Mouse (Mus musculus) kidney, postnatal 4 days (tissue): ENCODE results near the gene Uchl1.
A peak's percentile ranks its signal among the peaks of the same experiment; 100 is the strongest.

Experiments used
- DNase-seq, 2 experiments: peaks; one replicate each; pipeline ENCODE4 v3.0.0; 2021; ENCODE audit warnings: mixed read lengths in 2 of 2

Gene Uchl1

DNA sequence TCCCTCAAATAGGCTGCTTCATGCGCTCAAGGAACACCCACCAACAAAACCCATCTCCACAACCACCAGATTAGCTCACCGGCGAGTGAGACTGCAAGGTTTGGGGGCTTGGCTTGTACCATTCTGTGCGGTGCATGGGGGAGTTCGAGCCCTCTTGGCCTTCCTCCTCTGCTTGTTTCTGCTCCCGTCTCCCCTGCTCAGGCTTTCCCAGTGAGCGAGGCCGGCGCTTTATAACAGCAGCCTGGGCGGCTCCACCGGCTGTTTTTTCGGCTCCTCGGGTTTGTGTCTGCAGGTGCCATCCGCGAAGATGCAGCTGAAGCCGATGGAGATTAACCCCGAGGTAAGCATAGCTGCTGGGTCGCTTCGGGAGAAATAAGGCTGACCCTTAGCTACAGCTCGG is at the start of gene Uchl1:
Gene Uchl1, plus strand, starts transcription at position 109 of the 400 bp plus-strand sequence.
- peak; percentile 80 to 87 for DNase-seq

DNA sequence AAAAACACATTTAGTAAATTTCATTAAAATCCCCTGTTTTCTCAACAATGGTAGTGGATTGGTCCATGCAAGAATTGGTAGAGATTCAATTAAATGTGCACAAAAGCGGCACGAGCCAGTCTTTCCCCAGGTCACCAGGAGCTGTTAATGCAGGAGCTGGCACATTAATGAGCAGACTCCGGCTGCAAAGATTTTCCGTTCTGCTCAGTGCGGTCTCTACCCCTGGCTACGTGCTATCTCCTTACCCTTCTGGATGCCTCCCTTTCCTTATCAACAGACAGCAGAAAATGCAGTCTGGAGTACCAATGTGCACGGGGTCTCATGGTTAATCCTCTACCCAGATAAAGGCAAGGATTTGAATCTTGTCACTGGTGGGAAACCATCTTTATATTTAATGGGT is 48.1 kb upstream of the Uchl1 start:
- DNase-seq: no peak

DNA sequence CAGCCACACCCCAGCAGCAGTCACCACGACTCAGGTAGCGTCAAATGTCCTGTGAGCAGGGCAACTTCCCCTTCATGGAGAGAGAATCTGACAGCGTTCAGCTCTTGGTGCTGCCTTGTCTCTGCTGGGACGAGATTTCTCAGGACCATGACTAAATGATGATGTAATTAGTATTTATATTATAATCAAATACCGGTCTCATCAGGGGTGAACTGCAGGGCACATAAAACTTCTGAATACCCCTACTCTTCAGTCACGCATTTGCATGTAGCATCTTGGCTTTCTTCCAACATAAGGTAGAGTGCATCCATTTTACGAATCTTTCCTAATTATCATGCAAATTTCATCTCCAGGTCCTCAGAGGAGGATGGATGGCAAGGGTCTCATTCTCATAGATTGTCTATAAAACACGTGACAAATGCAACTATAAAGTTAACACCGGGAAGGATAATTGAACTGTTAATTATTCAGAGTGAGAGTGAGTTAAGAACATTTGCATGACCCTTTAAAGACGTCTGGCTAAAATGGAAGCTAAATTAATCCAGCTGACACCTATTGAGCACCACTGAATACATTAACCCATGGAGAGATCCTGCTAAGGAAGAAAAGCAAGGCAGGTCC is 40.3 kb upstream of the Uchl1 start:
- DNase-seq: no peak

DNA sequence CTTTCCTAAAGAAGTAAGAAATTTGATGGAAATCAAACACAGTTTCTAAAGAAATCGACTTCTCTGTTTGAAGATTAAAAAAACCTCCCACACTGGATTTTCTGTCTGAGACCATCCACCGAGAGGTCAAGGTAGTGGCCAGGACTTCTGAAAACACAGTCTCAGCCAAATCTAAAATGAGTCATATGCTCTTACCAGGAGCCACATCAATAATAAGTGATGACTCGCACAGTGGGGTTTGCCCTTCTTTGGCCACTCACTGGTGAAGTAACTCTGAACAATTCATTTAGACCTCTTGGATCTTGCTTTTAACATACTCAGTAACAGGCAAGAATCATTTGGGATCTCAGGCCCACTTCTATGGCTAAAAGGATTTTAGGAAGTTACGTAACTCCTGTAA is 33.7 kb upstream of the Uchl1 start:
- no peak for DNase-seq

DNA sequence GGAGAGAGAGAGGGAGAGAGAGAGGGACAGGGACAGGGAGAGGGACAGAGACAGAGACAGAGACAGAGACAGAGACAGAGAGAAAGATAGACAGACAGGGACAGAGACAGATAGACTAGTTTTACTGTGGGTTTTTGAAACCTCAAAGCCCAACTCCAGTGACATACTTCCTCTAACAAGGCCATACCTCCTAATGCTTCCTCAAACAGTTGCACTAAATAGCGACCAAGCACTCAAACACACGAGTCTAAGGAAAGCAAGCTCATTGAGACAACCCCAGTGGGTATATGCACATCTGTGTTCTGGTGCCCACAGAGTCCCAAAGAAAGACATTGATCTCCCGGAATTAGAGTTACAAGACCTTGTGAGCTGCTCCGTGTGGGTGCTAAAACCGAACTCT is 32.6 kb upstream of the Uchl1 start:
- DNase-seq: no peak

DNA sequence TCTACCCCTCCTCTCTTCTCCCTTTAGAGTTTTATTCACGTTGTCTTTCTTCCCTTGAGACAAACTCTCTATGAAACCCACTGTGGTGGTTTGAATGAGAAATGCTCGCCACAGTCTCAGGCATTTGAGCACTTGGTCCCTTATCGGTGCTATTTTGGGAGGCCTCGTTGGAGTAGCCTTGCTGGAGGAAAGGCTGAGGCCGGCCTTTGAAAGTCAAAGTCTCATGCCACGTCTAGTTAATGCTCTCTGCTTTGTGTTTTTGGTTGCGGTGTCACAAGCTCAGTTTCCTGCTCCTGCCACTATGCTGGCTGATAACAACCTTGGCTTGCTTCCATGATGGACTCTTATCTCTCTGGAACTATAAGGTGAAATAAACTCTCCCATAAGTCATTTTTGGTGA is 28.4 kb upstream of the Uchl1 start:
- no peak for DNase-seq

DNA sequence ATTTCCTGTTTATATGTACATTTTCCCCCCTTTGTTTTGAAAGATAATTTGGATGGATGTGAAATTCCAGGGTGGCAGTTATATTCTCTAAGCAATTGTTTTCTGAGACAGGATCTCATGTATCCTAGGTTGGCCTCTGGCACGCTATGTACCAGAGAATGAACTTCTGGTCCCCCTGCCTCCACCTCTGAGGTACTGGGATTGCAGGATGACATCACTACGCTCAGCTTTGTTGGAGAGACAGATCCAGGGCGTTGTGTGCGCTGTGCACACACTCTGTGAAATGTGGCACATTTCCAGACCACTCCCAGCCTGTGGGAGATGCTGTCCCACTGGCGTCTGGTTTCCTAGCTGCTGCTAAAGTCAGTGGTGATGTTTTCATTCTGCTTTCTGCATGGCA is 21.7 kb upstream of the Uchl1 start:
- peak; percentile 57 to 68 for DNase-seq

DNA sequence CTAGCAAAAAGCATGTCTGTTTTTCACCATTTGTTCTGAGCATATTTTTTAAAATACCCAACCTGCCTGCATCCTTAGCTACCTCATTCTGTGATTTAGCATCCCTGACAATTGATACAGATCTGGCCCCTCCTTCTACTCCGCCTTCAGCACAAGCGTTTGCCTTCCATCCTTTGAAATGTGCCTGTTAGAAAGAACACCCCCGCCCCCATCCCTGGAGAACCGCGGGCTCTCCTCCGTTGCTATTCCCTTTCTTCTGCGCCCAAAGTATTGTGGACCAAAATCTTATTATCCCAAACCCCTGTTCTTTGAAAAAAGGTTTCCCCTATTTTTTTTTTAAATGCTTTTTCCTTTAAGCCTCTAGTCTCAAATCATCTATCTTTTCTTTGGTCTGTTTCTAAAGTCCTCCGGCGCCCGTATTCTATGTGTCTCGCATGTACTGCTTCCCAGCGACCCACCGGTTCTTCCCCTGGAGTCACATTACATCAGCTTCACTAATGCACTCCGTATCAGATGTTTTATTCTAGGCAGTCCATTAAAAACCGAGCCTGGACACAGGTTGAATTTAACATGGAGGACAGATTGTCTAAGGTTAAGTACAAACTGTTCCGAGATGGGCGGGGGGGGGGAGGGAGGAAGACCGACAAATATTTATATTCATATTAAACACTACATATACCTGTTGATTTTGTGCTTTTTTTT is 551 bp upstream of the Uchl1 start:
- no peak for DNase-seq

DNA sequence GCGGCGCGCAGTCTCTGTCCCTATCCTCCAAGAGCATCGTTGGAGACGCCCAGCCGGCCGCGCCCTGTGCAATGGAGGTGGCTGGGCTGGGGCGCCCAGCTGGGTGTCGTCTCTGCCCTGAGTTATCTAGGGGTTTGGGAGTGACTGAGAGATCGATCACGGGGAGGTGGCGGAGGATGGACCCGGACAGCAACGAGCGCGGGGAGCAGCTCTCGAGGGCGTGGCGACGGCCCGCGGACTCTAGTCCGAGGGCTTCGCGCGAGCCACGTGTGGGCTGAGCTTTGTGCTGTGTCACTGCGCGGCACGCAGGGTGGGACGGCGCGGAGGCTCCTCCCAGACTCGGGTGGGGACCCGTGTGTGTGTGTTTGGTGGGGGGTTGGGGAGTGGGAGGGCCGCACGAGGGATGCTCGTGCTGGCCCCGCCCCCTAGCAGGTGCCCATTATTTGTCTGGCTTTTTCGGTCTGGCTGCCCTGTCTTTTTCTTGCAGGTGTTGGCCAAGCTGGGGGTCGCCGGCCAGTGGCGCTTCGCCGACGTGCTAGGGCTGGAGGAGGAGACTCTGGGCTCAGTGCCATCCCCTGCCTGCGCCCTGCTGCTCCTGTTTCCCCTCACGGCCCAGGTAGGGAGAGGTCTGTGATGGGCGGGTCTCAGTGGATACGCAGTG is 696 bp downstream of the Uchl1 start:
- peak; percentile 40 to 62 for DNase-seq

DNA sequence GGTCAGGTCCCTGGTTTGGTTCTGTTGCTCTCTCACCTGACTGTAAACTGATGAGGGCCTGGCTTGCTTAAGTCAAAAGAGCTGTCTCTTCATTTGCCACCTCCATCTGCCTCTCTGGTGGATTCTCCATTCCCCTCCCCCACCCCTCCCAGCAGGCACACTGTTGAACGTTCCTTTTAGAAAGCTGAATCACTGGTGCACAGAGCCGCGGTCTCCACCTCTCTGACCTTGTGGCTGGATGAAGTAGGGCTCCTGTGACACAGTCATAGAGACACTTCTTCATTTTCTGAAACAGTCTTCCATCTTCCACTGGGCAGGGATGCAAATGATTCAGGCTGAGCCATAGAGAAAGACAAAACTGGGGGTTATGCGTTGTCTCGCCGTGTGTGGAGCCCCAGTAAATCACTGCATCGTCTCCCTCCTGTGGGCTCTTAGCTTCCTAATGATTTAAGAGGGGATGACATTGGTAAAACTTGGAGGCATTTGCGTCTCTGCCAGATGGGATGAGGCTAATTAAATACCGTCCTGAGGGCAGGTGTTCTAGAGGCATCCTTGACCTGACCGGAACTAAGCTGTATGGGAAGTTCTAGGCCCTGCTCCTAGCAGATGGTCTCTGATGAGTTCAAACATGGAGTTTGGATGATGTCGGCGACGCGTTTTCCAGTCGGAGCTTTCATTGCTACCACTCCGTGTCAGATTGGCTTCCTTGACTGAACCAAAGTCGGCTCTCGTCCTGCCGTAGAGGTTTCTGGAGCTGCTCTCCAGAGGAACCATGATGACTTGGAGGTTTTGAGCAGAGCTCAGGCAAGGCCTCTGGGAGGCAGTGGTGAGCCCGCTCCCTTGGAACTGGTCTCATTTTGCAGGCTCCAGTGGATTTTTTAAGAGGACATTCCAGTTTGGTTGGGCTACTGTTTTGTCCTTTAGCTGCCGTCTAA is 1.8 kb downstream of the Uchl1 start:
- no peak for DNase-seq

DNA sequence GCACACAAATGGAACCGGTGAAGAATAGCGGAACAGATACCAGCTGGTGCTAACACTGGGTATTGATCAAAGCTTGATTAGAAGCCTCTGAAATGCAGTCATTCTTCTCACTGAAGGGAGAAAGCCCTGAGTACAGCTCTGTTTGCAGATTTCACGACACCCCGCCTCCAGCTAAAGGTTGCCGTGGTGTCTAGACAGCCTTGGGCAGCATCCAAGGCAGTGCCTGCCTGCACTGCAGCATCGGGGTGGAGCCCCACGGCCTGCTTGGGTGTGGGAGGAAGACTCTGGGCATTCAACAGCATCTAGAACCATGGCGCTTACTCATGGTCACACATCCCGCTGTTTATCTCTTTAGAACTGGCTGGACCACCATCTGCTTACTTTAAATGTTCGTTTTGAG is 3.3 kb downstream of the Uchl1 start:
- DNase-seq: no peak

DNA sequence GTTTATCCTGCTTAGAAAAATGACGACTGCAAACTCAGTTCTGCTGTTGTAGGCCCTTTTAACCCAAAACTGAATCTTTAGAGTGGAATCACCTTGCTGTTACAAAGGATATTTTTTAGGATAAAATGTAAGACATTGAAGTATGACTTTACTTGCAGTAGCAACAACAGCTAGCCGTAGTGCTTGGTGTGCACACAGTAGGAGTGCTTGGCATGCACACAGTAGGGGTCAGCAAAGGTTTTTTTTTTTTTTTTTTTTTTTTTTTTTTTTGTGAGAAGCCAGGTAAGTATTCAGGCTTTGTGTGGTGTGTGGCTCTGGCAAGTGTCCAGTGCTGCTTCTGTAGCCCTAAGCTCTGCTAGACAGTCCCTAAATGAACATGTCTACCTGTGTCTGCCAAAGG is 10.0 kb downstream of the Uchl1 start:
- DNase-seq: no peak

DNA sequence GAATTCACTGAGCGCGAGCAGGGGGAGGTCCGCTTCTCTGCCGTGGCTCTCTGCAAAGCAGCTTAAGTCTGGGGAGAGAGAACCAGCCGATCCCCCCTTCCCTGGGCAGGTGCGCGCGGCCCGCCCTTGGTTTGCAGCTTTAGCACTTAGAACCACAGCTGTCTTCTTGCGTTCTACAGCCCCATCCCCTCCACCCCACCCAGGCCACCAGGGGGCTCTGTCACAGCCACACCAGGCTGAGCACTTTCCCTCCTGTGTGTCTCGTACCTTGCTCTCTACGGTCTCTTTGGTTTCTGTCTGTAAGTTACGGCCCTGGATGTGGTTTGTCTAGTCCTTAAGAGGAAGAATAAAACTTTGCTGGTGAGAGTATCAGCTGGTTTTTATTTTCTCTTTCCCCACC is 11.0 kb downstream of the Uchl1 start:
- DNase-seq: no peak

DNA sequence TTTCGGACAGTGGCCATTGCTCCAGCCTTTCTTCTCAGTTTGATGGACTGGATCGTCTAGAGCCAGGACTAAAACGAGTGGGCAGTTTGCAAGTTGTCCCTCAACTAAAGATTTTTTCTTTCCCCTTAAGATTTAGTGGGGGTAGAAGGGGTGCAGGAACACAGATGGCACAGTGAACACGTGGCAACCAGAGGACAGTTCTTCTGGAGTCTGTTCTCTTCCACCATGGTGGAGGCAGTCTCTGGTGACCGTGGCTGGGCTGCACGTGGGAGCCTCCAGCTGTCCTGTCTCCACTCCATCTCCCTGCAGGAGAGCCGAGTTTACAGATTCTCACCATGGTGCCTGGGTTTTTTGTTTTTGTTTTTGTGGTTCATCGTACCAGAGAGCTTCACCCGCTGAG is 11.8 kb downstream of the Uchl1 start:
- DNase-seq: no peak

DNA sequence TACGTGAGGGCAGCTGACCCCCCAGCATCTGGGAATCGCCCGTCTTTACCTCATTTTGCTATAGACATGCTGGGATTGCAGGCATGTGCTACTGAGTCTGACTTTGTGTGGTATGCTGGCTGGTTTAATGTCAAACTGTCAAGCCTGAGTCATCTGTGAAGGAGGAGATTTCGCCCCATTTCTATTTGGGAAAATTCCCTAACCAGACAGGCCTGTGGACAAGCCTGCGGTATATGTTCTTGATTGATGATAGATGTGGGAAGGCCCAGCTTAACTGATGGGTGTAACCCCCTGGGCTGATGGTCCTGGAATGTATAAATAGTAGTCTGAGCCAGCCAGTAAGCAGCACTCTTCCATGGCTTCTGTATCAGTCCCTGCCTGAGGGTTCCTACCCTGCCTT is 12.4 kb downstream of the Uchl1 start:
- no peak for DNase-seq

DNA sequence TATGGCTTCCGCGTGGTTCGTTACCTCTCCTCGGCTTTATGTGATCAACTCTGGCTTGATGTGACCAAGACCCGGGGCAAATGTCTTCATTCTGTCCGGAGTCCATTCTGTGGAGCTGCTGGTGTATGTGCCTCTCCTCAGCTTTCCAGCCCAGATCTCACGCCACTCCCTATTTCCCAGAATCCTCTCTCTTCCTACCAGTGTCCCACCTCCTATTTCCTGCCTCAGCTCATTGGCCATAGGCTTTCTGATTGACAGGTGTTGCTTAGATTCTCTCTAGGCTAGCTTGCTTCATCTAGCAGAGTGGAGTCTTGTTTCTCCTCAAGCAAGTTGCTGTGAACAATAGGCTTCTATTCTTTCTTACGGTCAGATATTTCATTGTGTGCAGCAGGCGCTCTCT is 13.9 kb downstream of the Uchl1 start:
- DNase-seq: no peak

DNA sequence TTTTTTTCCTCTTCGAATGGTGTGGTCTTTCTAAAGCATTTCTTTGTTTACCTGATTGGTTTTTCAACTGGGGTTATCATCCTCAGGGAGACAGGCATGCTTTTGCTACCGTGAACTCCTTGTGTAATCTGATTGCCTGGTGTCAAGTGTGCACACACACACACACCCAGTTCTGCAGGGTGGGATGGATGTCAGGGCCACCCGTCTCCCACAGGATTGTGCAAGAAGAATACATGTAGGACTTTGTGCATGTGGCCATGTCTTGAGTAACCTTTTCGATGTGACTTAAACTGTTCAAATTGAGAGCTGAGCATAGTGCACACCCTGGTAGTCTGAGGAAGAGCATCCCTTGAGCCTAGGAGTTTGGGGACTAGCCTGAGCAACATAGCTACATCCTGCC is 17.3 kb downstream of the Uchl1 start:
- DNase-seq: no peak

DNA sequence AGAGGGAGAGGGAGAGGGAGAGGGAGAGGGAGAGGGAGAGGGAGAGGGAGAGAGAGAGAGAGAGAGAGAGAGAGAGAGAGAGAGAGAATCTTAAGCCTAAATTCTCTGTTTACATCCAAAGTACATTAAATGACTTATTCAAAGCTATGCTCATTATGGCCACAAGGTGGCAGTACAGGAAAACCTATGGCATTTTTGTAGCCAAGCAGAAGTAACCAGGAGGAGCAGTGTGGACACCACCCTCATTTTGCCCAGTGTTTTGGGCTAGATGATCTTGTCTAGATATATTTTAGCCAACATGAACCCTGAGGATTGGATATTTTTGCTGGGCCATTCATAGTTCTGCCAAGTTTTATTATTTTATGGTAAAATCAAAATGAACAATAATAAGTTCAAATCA is 21.2 kb downstream of the Uchl1 start:
- peak in 1 of 2 experiments; percentile 34 for DNase-seq

DNA sequence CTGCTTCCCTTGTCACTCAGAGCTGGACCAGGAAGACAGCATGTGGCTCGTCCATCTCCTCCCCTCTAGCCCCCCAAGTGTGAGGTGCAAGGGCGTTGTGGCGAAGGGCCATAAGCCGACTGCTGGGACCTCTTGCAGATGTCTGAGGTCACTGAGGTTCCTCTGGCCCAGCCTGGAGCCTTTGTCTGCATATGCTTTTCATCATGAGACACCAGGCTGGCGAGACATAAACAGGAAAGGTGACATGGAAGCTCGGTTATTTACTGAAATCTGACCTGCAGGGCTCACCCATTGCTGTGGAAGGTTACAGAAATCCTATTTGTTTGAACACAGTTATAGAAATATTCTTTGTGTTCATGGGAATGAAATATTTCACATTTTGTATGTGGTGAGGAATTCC is 24.0 kb downstream of the Uchl1 start:
- DNase-seq: no peak

DNA sequence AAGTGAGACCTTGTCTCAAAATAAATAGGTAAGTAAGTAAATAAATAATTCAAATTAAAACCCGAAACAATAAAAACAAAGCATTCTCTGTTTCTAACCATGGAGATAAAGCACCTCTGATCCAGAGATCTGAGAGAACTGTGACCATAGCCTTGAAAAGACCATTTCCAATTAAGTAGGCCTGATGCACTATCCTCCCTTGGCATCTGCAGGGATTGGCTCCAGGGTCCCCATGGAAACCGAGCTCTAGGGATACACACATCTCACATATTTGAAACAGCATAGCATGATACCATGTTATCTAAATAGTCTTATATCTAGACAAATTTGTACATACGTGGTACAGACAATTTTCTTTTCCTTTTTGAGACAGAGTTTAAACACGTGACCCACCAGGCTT is 26.1 kb downstream of the Uchl1 start:
- no peak for DNase-seq

DNA sequence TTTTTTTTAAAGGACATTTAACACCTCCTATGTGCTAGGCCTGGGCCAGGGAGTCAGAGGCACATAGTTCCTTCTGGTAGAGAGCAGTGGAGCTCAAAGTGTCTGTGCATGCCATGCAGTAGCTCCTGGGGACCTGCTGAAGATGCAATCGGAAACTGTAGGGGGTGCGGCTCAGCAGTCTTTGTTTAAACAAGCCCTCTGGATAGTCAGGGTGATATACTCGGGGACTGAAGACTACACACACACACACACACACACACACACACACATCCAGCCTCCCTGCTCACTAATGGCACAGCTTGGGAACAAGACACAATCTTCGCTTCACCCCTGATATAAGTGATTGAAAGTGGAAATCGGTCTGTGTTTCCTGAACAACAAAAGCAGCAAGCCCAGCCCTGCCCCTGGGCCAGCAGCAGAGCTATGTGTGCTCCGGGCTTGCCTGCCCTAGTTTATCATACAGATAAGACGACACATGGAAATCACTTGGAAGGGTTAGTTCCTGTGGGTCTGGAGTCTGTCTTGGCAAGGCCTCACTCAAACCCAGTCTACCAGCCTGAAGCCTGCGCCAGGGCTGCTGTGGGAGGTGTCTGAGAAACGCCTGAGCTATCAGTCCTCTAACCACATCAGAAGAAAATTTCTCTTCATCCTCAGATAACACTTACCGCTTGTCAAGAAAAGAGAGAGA is 27.6 kb downstream of the Uchl1 start:
- DNase-seq: no peak

DNA sequence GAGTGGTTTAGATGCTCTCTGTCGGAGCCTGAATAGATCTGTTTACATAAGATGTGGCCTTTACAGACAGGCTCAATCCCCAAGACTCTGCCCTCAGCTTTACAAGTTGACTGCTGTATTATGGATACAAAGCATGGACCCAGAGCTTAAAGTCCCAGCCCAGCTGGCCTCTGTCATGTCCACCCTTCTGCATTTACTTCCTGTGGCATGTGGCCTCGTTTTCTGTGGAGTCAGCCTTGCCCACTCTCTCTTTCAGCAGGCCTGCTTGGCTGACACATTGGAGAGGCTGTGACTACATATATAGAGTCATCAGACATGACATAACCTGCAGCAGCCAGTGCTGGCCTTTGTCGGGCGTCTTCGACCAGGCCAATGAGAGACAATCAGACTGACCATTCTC is 32.0 kb downstream of the Uchl1 start:
- DNase-seq: no peak
